Mouse (Mus musculus) ES-Bruce4 (cell line): ENCODE data around the gene Angptl4.

Experiments
- CTCF ChIP-seq: IDR thresholded peaks from one replicate; pipeline ENCODE4 v1.8.1; 2011; ENCODE audit warnings: low read depth, low read length
- POLR2A ChIP-seq: IDR thresholded peaks from one replicate; pipeline ENCODE4 v1.8.1; 2011; ENCODE audit warnings: low read length; ENCODE audit not compliant: insufficient read depth

DNA sequence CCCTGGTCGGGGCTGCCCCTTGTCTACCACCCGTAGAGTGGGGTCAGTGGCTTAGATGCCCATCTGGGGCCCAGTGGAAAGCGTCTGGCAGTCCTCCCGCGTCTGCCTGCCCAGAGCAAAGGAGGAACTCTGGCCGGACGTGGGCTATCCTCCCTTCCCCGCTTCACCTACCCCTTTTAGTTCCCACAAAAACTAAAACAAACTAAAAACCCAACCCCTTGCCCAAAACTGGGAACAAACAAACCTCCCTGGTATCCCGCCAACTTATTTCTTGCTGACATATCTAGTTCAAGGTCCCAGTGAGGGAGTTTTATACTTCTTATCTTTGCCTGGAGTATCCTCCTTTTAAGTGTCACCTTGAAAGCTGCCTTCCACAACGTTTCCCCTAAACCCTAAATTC is 26.6 kb upstream of the Angptl4 start:
- TF ChIP-seq CTCF (no peak), POLR2A (no peak)
